Mouse (Mus musculus) bone marrow macrophage, adult 2 months (primary cell): ENCODE results near the gene Siglecf.

Experiments
- CTCF ChIP-seq: IDR thresholded peaks from 2 replicates; pipeline ENCODE4 v1.5.1; 2012; ENCODE audit warnings: low read depth, mild to moderate bottlenecking, low read length, moderate library complexity
- POLR2A ChIP-seq: IDR thresholded peaks from 2 replicates; pipeline ENCODE4 v1.6.1; 2012; ENCODE audit warnings: mild to moderate bottlenecking, low read depth, low read length, borderline replicate concordance

DNA sequence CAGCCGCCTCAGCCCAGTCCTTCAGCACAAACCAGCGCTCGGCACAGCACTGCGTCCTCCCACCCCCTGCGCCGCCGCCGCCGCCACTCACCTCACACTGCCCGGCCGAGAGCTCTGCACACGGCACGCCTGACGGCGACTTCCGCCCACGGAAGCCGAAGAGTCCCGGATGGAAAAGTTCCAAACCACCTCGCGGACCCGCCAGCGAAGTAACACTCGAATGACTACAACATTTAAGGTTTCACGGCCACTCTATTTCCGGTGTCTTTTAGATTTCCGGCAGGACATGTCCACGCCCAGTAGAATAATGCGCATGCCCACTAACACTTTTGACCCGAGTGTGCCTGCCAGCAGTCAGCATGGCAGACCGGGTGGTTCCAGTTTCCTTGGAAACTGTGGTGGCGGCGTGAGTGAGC lies 38.1 kb upstream of the Siglecf start, which contains the start of gene Zfp715:
- TF ChIP-seq POLR2A (no peak), CTCF (no peak)
